Comparison of ENCODE assay signal across 29 mouse cellular contexts in the genomic region with DNA sequence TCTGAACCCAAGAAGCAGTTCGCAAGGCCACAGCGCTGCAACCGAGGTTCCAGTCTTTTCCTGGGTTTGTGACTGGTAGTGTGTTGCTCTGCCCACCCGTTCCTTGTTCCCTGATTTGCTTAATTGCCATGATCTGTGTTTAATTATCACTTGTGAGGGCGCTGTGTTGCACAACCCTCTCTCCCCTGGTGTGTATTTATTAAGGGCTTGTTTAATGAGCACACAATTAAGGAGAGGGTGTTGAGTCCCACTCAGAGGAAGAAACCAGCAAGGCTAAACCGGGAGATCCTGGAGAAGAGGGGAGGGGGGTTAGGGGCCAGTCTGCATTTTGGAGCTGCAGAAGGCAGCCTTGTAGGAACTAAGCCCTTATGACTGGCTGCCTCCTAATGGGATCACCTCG. TPM values are rescaled to one million over a fixed set of nuclear protein-coding genes. Genes with fewer than 3 reads are reported as not detected.
DNase-seq lines count a peak whose midpoint lies in the region; ATAC-seq lines count a peak whose summit lies in the region.
"Had no signal": no experiment of that assay in that cellular context is flagged by ENCODE, and none has a peak within 500 bp of the region (broad histone marks: within the 10 kb centered on the region; RNA-seq: fewer than 3 reads in every experiment).

No protein-coding gene starts in this region.

- no peak overlapping the region for H3K9ac ChIP-seq in forebrain, embryonic 11.5 days (ENCODE audit: low read length)
- no peak overlapping the region for H3K9ac ChIP-seq in forebrain, embryonic 16.5 days (replicated peaks; ENCODE audit: low read depth, low read length)
- H3K9ac ChIP-seq in limb, embryonic 13.5 days = peak overlapping the region; percentile 31; the same call in 1 of the 2 replicates
- H3K9ac ChIP-seq: embryonic facial prominence, embryonic 15.5 days; hindbrain, embryonic 13.5 days had no signal

- H3K4me3 ChIP-seq in forebrain, embryonic 11.5 days (ENCODE audit: low read depth, low read length) = no peak overlapping the region
- no peak overlapping the region for H3K4me3 ChIP-seq in forebrain, embryonic 16.5 days (replicated peaks; ENCODE audit: low read length)
- H3K4me3 ChIP-seq in limb, embryonic 13.5 days = no peak overlapping the region
- H3K4me3 ChIP-seq: embryonic facial prominence, embryonic 15.5 days; erythroblast, embryonic 14.5 days; forebrain, embryonic 10.5 days; heart, embryonic 10.5 days; hindbrain, embryonic 13.5 days had no signal

- H3K9me3 ChIP-seq in forebrain, embryonic 11.5 days (ENCODE audit: control insufficient read depth, low read length) = no peaks in the 10 kb centered on the region
- H3K9me3 ChIP-seq in forebrain, embryonic 16.5 days (ENCODE audit: control insufficient read depth, low read length) = no peaks in the 10 kb centered on the region
- no peaks in the 10 kb centered on the region for H3K9me3 ChIP-seq in limb, embryonic 13.5 days
- H3K9me3 ChIP-seq: embryonic facial prominence, embryonic 15.5 days; forebrain, embryonic 10.5 days; G1E; heart, embryonic 10.5 days; hindbrain, embryonic 13.5 days had no signal

- no peak overlapping the region for H3K4me2 ChIP-seq in forebrain, embryonic 11.5 days (ENCODE audit: low read depth, low read length, severe bottlenecking)
- H3K4me2 ChIP-seq in forebrain, embryonic 16.5 days (ENCODE audit: low read length) = no peak overlapping the region
- H3K4me2 ChIP-seq in limb, embryonic 13.5 days (replicated peaks) = no peak overlapping the region
- H3K4me2 ChIP-seq: embryonic facial prominence, embryonic 15.5 days; hindbrain, embryonic 13.5 days had no signal

- peak; percentile 36; the same call in 1 of the 2 replicates for ATAC-seq in forebrain, embryonic 11.5 days (replicated peaks; ENCODE audit: low FRiP score)
- ATAC-seq in forebrain, embryonic 16.5 days = no peak
- no peak for ATAC-seq in limb, embryonic 13.5 days (ENCODE audit: low FRiP score, low read depth)
- ATAC-seq: CD4-positive, CD25-positive, alpha-beta regulatory T cell, adult 4 months; hindbrain, postnatal 0 days had no signal

- intact Hi-C loops in heart, postnatal 25 days (cut with DNase I) = loop anchor here (10.0 kb wide), 1 partner anchor 244 kb away; no protein-coding TSS in a partner anchor

- peaks cover 73% of the 10 kb centered on the region for H3K27me3 ChIP-seq in forebrain, embryonic 11.5 days (ENCODE audit: control insufficient read depth, insufficient read depth, low read length)
- H3K27me3 ChIP-seq in forebrain, embryonic 16.5 days (replicated peaks; ENCODE audit: control insufficient read depth, insufficient read depth, low read length) = peaks cover 86% of the 10 kb centered on the region
- H3K27me3 ChIP-seq in limb, embryonic 13.5 days = peaks cover 88% of the 10 kb centered on the region

- H3K27ac ChIP-seq in forebrain, embryonic 11.5 days (ENCODE audit: low read depth, low read length) = no peak overlapping the region
- H3K27ac ChIP-seq in forebrain, embryonic 16.5 days (ENCODE audit: low read length) = no peak overlapping the region
- no peak overlapping the region for H3K27ac ChIP-seq in limb, embryonic 13.5 days
- H3K27ac ChIP-seq: embryonic facial prominence, embryonic 15.5 days; forebrain, embryonic 10.5 days; heart, embryonic 10.5 days; hindbrain, embryonic 13.5 days; hindbrain, postnatal 0 days had no signal

- no peaks in the 10 kb centered on the region for H3K36me3 ChIP-seq in forebrain, embryonic 11.5 days (ENCODE audit: control insufficient read depth, insufficient read depth, low read length)
- no peaks in the 10 kb centered on the region for H3K36me3 ChIP-seq in forebrain, embryonic 16.5 days (ENCODE audit: control insufficient read depth, insufficient read depth)
- H3K36me3 ChIP-seq in limb, embryonic 13.5 days = no peaks in the 10 kb centered on the region
- H3K36me3 ChIP-seq: embryonic facial prominence, embryonic 15.5 days; forebrain, embryonic 10.5 days; G1E; heart, embryonic 10.5 days; hindbrain, embryonic 13.5 days had no signal

- 27% methylated on average over 7 of the region's 7 CpGs for WGBS in forebrain, embryonic 11.5 days
- WGBS in forebrain, embryonic 16.5 days = 10% methylated on average over 7 of the region's 7 CpGs
- 27% methylated on average over 7 of the region's 7 CpGs for WGBS in limb, embryonic 13.5 days

- H3K4me1 ChIP-seq in forebrain, embryonic 11.5 days (replicated peaks; ENCODE audit: control insufficient read depth, insufficient read depth, low read length) = peaks cover 22% of the 10 kb centered on the region
- peaks cover 18% of the 10 kb centered on the region for H3K4me1 ChIP-seq in forebrain, embryonic 16.5 days (replicated peaks; ENCODE audit: control insufficient read depth, insufficient read depth, low read length)
- H3K4me1 ChIP-seq in limb, embryonic 13.5 days = peaks cover 28% of the 10 kb centered on the region

- DNase-seq in forebrain, embryonic 11.5 days (ENCODE audit: low spot score) = no peak
- DNase-seq in heart, adult 11 months = peak; percentile 68
- no peak for DNase-seq in heart, postnatal 25 days (ENCODE audit: low spot score)
- DNase-seq in retina, postnatal 1 day = peak; percentile 38
- no peak for DNase-seq in retina, embryonic 14.5 days (ENCODE audit: low spot score)
- no peak for DNase-seq in frontal cortex, postnatal 25 days (ENCODE audit: low spot score in 2 of 2)
- DNase-seq: adrenal gland, adult 8-10 months; adrenal gland, postnatal 36 days; B cell, adult 2 months; cerebellum, adult 11-12 months; cerebellum, adult 9-10 months; cerebellum, postnatal 36 days; gastrocnemius, postnatal 36 days; heart, adult 18-20 months; heart, postnatal 10 days had no signal

RNA-seq across cellular contexts. Expression of a gene that starts 2.8 kb away (rescaled TPM):
- 0.19 and 0.21 TPM in 2 replicates for polyA plus RNA-seq in forebrain, embryonic 11.5 days (2014; fragmentation: Nextera tagmentation; extraction: Ambion mirVana)
- polyA plus RNA-seq in forebrain, embryonic 16.5 days (2015; fragmentation: Nextera tagmentation; extraction: Ambion mirVana) = 0.24 and 0.27 TPM in 2 replicates
- 1 to 10 TPM; 2.5 to 2.8 TPM for total RNA-seq in heart, postnatal 25 days (2021)
- 0.11 and 0.13 TPM in 2 replicates for polyA plus RNA-seq in limb, embryonic 13.5 days (2015; fragmentation: Nextera tagmentation; extraction: Ambion mirVana)
- total RNA-seq: hematopoietic stem cell, adult 5-6 weeks had no signal
- polyA plus RNA-seq: erythroblast, embryonic 14.5 days; G1E; heart, embryonic 14.5 days; intestine, embryonic 14.5 days had no signal

RNA-seq across cellular contexts. Expression of a gene that starts 23.4 kb away (rescaled TPM):
- polyA plus RNA-seq in forebrain, embryonic 11.5 days (2014; fragmentation: Nextera tagmentation; extraction: Ambion mirVana) = 2.9 and 3.2 TPM in 2 replicates
- 5.7 and 6.9 TPM in 2 replicates for polyA plus RNA-seq in forebrain, embryonic 16.5 days (2015; fragmentation: Nextera tagmentation; extraction: Ambion mirVana)
- total RNA-seq in heart, postnatal 25 days (2021) = 1 to 10 TPM; 1.1 TPM
- 7.0 and 7.2 TPM in 2 replicates for polyA plus RNA-seq in limb, embryonic 13.5 days (2015; fragmentation: Nextera tagmentation; extraction: Ambion mirVana)
- total RNA-seq: hematopoietic stem cell, adult 5-6 weeks had no signal
- polyA plus RNA-seq: erythroblast, embryonic 14.5 days; G1E had no signal

RNA-seq across cellular contexts. Expression of a gene that starts 40.9 kb away (rescaled TPM):
- not detected in 2 replicates for polyA plus RNA-seq in forebrain, embryonic 11.5 days (2014; fragmentation: Nextera tagmentation; extraction: Ambion mirVana)
- 0.14 and 0.38 TPM in 2 replicates for polyA plus RNA-seq in forebrain, embryonic 16.5 days (2015; fragmentation: Nextera tagmentation; extraction: Ambion mirVana)
- not detected for total RNA-seq in heart, postnatal 25 days (2021)
- not detected in 2 replicates for polyA plus RNA-seq in limb, embryonic 13.5 days (2015; fragmentation: Nextera tagmentation; extraction: Ambion mirVana)
- total RNA-seq: heart, postnatal 10 days; hindbrain, postnatal 0 days had no signal
- polyA plus RNA-seq: embryonic facial prominence, embryonic 11.5 days; erythroblast, embryonic 14.5 days; forebrain, embryonic 10.5 days; G1E; heart, embryonic 10.5 days; heart, embryonic 14.5 days; intestine, embryonic 14.5 days had no signal

Comparison
In these comparisons a context has a peak if more than half of its experiments do, and no peak if none do; other contexts are left out.
1. DNase-seq: peak in heart, adult 11 months (single experiment) and retina, postnatal 1 day (single experiment); none in forebrain, embryonic 11.5 days (single experiment), heart, postnatal 25 days (single experiment), retina, embryonic 14.5 days (single experiment) and frontal cortex, postnatal 25 days (0 of 2).